Mouse (Mus musculus) stomach, postnatal 0 days (tissue): ENCODE results near the gene Drg1. TPM values are rescaled to one million over a fixed set of nuclear protein-coding genes. Genes with fewer than 3 reads are reported as not detected.
A peak's percentile ranks its signal among the peaks of the same experiment; 100 is the strongest.
"Not testable (repeated sequence)": the region's sequence is repeated elsewhere in the genome, so short reads cannot be mapped to it uniquely, and the experiment has no call there.

ENCODE experiments used
- ATAC-seq: fragments of 200-750 bp; cut with Nextera tagmentation; 2 replicates; pipeline ENCODE4 v1.8.0; 2017; ENCODE audit not compliant: low FRiP score, low TSS enrichment
- DNase-seq: peaks from one replicate; pipeline ENCODE4 v3.0.0-alpha.2; 2016; ENCODE audit warnings: low spot score
- H3K27ac ChIP-seq: fragments of 300-500 bp; sonication (generic); replicated peaks from 2 replicates; pipeline ENCODE4 v1.5.1; 2014; ENCODE audit warnings: mild to moderate bottlenecking, control low read depth
- H3K27me3 ChIP-seq: fragments of 300-500 bp; sonication (generic); 2 replicates; pipeline ENCODE4 v1.6.1; 2014; ENCODE audit warnings: low read length; ENCODE audit not compliant: control insufficient read depth, insufficient read depth
- H3K36me3 ChIP-seq: fragments of 300-500 bp; sonication (generic); 2 replicates; pipeline ENCODE4 v1.6.1; 2014; ENCODE audit warnings: low read length, mixed read lengths; ENCODE audit not compliant: control insufficient read depth, insufficient read depth
- H3K4me1 ChIP-seq: fragments of 300-500 bp; sonication (generic); replicated peaks from 2 replicates; pipeline ENCODE4 v1.6.1; 2014; ENCODE audit warnings: antibody characterized with exemption; ENCODE audit not compliant: control insufficient read depth, insufficient read depth
- H3K4me2 ChIP-seq: fragments of 300-500 bp; sonication (generic); replicated peaks from 2 replicates; pipeline ENCODE4 v1.6.1; 2014; ENCODE audit warnings: low read depth, mild to moderate bottlenecking, control low read depth, moderate library complexity
- H3K4me3 ChIP-seq: fragments of 300-500 bp; sonication (generic); 2 replicates; pipeline ENCODE4 v1.5.1; 2014; ENCODE audit warnings: low read depth, low read length, control low read depth
- H3K9ac ChIP-seq: fragments of 300-500 bp; sonication (generic); 2 replicates; pipeline ENCODE4 v1.6.1; 2014; ENCODE audit warnings: mild to moderate bottlenecking, low read length, control low read depth, mixed read lengths
- H3K9me3 ChIP-seq: fragments of 300-500 bp; sonication (generic); 2 replicates; pipeline ENCODE4 v1.6.1; 2016; ENCODE audit warnings: low read length; ENCODE audit not compliant: control insufficient read depth
- WGBS: fragments of 180-500 bp; shearing (Covaris S2); extraction: QIAGEN DNeasy Blood & Tissue Kit; methylation state at CpG from one replicate; pipeline ENCODE4 v1.1.7; 2014; 5-methylcytosine and 5-hydroxymethylcytosine counted together
- polyA plus RNA-seq: library from polyadenylated mRNA; unstranded; fragments of >200 nt; fragmentation: Nextera tagmentation; extraction: Ambion mirVana; gene quantifications from 2 replicates; pipeline ENCODE4 v1.2.1, GENCODE M21; 2015

Drg1 gene
- polyA plus RNA-seq, 1 experiment from 2014 or later = 109 TPM

DNA sequence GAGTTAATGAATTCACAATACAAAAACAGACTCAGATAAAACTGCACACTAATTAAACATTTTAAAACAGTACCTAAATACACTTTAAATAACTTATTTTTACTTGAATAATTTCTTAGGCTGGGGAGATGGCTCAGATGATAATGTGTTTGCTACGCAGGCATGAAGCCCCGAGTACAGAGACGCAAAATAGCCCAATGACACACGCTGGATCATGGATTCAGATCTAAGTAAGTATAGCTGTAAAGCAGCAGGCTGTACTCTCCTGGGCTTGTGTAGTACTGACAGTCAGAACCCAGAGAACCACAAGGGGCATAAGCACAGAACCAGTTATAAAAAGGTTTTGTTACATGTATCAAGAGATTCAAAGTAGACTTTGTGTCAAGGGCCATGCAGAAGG, 99.1 kb downstream of the Drg1 start:
- peak; percentile 33; the same call in 1 of the 2 replicates for ATAC-seq
- not testable (repeated sequence) for H3K9me3 ChIP-seq, H3K4me3 ChIP-seq, H3K4me1 ChIP-seq, H3K9ac ChIP-seq, H3K27me3 ChIP-seq, DNase-seq, H3K4me2 ChIP-seq, H3K27ac ChIP-seq, H3K36me3 ChIP-seq
- WGBS = 93% methylated on average over 4 of the region's 4 CpGs

DNA sequence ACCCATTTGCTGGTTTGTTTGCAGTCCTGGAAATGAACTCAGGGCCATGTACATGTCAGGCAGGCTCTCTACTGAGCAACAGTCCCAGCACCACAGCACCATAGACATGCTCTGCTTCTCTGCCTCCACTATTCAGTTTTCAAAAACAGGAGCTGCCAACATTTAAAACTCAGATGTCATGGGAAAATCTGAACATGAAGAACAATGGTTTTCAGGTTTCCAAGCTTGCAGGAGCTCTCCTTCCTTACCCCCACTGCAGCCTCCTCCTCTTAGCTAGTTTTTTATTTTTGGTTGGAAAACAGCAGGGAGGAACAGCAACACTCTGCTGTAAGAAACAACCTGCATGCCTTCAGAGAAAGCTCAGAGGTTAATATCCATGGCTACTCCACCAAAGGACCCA, 99.9 kb downstream of the Drg1 start:
- H3K36me3 ChIP-seq, H3K27me3 ChIP-seq, H3K9ac ChIP-seq, H3K4me3 ChIP-seq, H3K9me3 ChIP-seq, H3K4me2 ChIP-seq, H3K27ac ChIP-seq, DNase-seq, ATAC-seq, H3K4me1 ChIP-seq: not testable (repeated sequence)

DNA sequence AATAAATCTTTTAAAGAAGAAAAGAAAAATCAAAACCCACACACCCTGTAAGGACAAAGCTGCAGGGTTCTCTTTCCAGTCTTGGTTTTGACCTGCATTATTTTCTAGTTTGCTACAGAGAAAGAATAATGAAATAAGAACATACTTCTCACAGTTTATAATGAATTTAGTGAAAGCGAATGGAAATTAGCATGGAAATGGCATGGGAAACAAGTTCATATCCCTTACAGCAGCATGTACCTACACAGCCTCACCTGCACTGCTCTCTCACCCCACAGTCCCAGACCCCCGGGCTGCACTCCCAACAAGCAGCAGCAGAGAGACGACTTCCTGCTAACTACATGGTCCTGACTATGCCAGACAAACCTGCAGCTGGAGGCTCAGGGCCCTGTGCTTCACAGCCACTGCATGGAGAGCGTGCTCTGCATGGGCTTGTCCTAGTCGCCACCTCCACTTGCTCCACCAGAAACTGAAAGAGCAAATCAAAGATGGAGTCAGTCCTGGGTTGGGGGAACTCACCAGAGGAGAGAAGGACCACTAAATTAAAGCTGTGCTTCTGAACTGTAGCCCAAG, 100.9 kb downstream of the Drg1 start:
- H3K9ac ChIP-seq, H3K4me1 ChIP-seq, H3K27me3 ChIP-seq, H3K9me3 ChIP-seq, H3K4me2 ChIP-seq, H3K36me3 ChIP-seq, DNase-seq, H3K27ac ChIP-seq, H3K4me3 ChIP-seq: not testable (repeated sequence)
- peak; percentile 26 for ATAC-seq
- 82% methylated on average over 3 of the region's 5 CpGs for WGBS

- H3K36me3 ChIP-seq, ATAC-seq, H3K4me2 ChIP-seq, H3K9ac ChIP-seq, H3K27ac ChIP-seq, H3K4me3 ChIP-seq, H3K9me3 ChIP-seq, DNase-seq, H3K4me1 ChIP-seq, H3K27me3 ChIP-seq: not testable (repeated sequence)
- WGBS = 47% methylated on average over 3 of the region's 3 CpGs
These were observed 102.6 kb downstream of the Drg1 start for GRCm38 (mm10) chr11:3163661-3164060.

DNA sequence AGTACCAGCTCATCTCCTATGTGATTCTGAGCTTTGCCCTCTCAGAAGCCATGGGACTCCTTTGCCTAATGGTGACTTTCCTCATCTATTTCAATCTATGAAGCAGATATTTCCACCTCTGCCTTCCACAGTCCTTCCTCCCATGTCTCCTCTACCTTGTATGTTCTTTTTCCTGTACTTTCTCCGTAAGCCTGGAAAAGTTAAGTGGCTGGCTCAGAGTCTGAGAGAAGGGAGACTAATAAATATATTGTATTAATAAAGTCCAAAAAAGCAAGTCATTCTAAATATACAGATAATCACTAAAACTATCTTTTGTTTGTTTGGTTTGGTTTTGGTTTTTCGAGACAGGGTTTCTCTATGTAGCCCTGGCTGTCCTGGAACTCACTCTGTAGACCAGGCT, 103.1 kb downstream of the Drg1 start:
- H3K4me1 ChIP-seq, H3K27me3 ChIP-seq, H3K36me3 ChIP-seq, ATAC-seq, H3K4me3 ChIP-seq, H3K4me2 ChIP-seq, H3K9me3 ChIP-seq, DNase-seq, H3K9ac ChIP-seq, H3K27ac ChIP-seq: not testable (repeated sequence)
- WGBS = 86% methylated on average over 2 of the region's 2 CpGs

DNA sequence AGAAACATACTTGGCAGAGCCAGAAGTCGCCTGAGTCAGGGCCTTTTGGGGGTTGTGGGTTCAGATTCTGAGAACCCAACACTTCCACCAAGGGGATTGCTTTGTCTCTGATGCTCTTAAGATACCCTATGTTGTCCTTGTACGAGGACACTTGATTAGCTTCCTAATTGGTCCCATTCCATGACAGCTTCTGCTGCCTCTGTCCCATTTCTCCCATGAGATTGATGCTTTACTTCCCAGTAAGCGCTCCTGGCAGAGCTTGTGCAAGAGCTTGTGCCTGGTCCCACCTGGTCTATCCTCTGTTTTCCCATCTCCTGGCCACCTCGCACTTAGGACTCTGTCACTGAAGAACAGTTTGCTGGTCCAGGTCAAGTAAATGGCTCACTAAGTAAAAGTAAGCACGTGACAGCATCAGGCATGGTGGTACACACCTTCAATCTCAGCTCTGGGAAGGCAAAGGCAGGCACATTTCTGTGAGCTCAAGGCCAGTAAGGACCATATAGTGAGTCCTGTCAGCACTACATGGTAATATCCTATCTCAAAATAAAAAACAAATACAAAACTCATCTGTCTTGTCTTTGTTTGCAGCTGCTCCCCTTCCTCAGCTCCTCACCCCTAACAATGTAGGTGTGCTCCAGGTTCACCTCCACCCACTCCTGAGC, 103.8 kb downstream of the Drg1 start:
- not testable (repeated sequence) for H3K4me3 ChIP-seq, H3K9ac ChIP-seq, H3K36me3 ChIP-seq, DNase-seq, H3K4me2 ChIP-seq, H3K4me1 ChIP-seq, H3K27me3 ChIP-seq, H3K27ac ChIP-seq, H3K9me3 ChIP-seq
- WGBS = 63% methylated on average over 5 of the region's 5 CpGs
- ATAC-seq = peak; percentile 63

- not testable (repeated sequence) for DNase-seq, H3K9ac ChIP-seq, H3K27ac ChIP-seq, H3K9me3 ChIP-seq, H3K27me3 ChIP-seq, ATAC-seq, H3K36me3 ChIP-seq, H3K4me2 ChIP-seq, H3K4me1 ChIP-seq, H3K4me3 ChIP-seq
- 56% methylated on average over 1 of the region's 2 CpGs for WGBS
These were observed 104.8 kb downstream of the Drg1 start for GRCm38 (mm10) chr11:3161370-3161769.

DNA sequence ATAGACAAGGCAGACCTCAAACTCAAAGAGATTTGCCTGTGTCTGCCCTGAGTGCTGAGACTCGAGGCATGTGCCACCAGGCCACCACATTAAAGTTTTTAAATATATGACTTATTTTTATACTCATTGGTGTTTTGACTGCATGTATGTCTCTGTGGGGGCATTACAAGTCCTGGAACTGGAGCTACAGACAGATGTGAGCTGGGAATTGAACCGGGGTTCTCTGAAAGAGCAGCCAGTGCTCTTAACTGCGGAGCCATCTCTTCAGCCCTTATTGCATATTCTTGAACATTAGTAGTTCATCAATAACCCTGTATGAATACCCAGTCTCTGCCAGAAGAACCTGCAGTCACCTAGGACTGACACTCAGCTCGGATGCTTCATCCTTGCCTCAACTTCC, 107.4 kb downstream of the Drg1 start:
- not testable (repeated sequence) for H3K4me3 ChIP-seq, H3K36me3 ChIP-seq, H3K4me2 ChIP-seq, H3K27me3 ChIP-seq, DNase-seq, ATAC-seq, H3K27ac ChIP-seq, H3K9me3 ChIP-seq, H3K9ac ChIP-seq, H3K4me1 ChIP-seq
- 91% methylated on average over 4 of the region's 4 CpGs for WGBS

- not testable (repeated sequence) for ATAC-seq, DNase-seq, H3K9me3 ChIP-seq, H3K4me2 ChIP-seq, H3K4me1 ChIP-seq, H3K9ac ChIP-seq, H3K4me3 ChIP-seq, H3K27ac ChIP-seq, H3K36me3 ChIP-seq, H3K27me3 ChIP-seq
- 94% methylated on average over 6 of the region's 6 CpGs for WGBS
These were observed 108.2 kb downstream of the Drg1 start for GRCm38 (mm10) chr11:3157996-3158395.
